Mouse (Mus musculus): ENCODE data around the gene Josd2.

GRCm38 (mm10) chr7:44471880-44472557 is 4.2 kb downstream of the Josd2 start:
- no peak for TF ChIP-seq CTCF (conservative IDR thresholded peaks at IDR 0.05; ENCODE audit: insufficient read depth, insufficient read length, low read depth, low read length)
- TF ChIP-seq POLR2A (IDR thresholded peaks at IDR 0.05; ENCODE audit: low read depth, low read length): no peak
